Mouse (Mus musculus) embryonic facial prominence, embryonic 10.5 days (tissue): ENCODE data around the gene Gemin5. TPM values are rescaled to one million over a fixed set of nuclear protein-coding genes. Genes with fewer than 3 reads are reported as not detected.
"Not testable (repeated sequence)": the region's sequence is repeated elsewhere in the genome, so short reads cannot be mapped to it uniquely, and the experiment has no call there.

Experiments used
- DNase-seq: peaks from one replicate; pipeline ENCODE4 v3.0.0-alpha.2; 2017; ENCODE audit warnings: low spot score
- H3K27ac ChIP-seq: fragments of 300-500 bp; sonication (generic); replicated peaks from 2 replicates; pipeline ENCODE4 v1.5.1; 2016; ENCODE audit warnings: mild to moderate bottlenecking
- H3K27me3 ChIP-seq: fragments of 300-500 bp; sonication (generic); replicated peaks from 2 replicates; pipeline ENCODE4 v1.6.1; 2016; ENCODE audit warnings: low read depth, mild to moderate bottlenecking; ENCODE audit not compliant: poor library complexity, severe bottlenecking
- H3K36me3 ChIP-seq: fragments of 300-500 bp; sonication (generic); replicated peaks from 2 replicates; pipeline ENCODE4 v1.6.1; 2016; ENCODE audit warnings: mild to moderate bottlenecking, moderate library complexity
- H3K4me1 ChIP-seq: fragments of 300-500 bp; sonication (generic); 2 replicates; pipeline ENCODE4 v1.6.1; 2016
- H3K4me3 ChIP-seq: fragments of 300-500 bp; sonication (generic); 2 replicates; pipeline ENCODE4 v1.5.1; 2016; ENCODE audit warnings: mild to moderate bottlenecking, moderate library complexity
- H3K9me3 ChIP-seq: fragments of 300-500 bp; sonication (generic); 2 replicates; pipeline ENCODE4 v1.6.1; 2016; ENCODE audit warnings: mild to moderate bottlenecking
- WGBS: fragments of 180-500 bp; shearing (Covaris S2); methylation state at CpG from one replicate; pipeline ENCODE4 v1.1.7; 2016; 5-methylcytosine and 5-hydroxymethylcytosine counted together
- polyA plus RNA-seq: library from polyadenylated mRNA; unstranded; fragments of >200 nt; fragmentation: Nextera tagmentation; extraction: Ambion mirVana; gene quantifications from 2 replicates; pipeline ENCODE4 v1.2.1, GENCODE M21; 2016

The Gemin5 gene
- polyA plus RNA-seq, 1 experiment from 2014 or later: 39.6 TPM

- 8% methylated on average over 15 of the region's 15 CpGs for WGBS
- peak within 1 kb of the TSS; percentile 69 for H3K27ac ChIP-seq
- peak within 1 kb of the TSS; percentile 62 for H3K4me3 ChIP-seq
- H3K36me3 ChIP-seq, H3K9me3 ChIP-seq, H3K27me3 ChIP-seq: not testable (repeated sequence)
- H3K4me1 ChIP-seq: peaks cover 11% of the 10 kb centered on the region; the same call in 1 of the 2 replicates
- peak; percentile 53 for DNase-seq
Observed at GRCm38 (mm10) chr11:58199229-58200037, 31.1 kb upstream of the Gemin5 start, which contains the start of the genes Igtp and Irgm2. Gene Igtp, plus strand, starts transcription at chr11:58199556. Gene Irgm2, plus strand, starts transcription at chr11:58199618.

GRCm38 (mm10) chr11:58198663-58199062 is 30.3 kb upstream of the Gemin5 start:
- peak overlapping the region; percentile 62 for H3K4me3 ChIP-seq
- no peaks in the 10 kb centered on the region for H3K9me3 ChIP-seq
- H3K27ac ChIP-seq: no peak overlapping the region

DNA sequence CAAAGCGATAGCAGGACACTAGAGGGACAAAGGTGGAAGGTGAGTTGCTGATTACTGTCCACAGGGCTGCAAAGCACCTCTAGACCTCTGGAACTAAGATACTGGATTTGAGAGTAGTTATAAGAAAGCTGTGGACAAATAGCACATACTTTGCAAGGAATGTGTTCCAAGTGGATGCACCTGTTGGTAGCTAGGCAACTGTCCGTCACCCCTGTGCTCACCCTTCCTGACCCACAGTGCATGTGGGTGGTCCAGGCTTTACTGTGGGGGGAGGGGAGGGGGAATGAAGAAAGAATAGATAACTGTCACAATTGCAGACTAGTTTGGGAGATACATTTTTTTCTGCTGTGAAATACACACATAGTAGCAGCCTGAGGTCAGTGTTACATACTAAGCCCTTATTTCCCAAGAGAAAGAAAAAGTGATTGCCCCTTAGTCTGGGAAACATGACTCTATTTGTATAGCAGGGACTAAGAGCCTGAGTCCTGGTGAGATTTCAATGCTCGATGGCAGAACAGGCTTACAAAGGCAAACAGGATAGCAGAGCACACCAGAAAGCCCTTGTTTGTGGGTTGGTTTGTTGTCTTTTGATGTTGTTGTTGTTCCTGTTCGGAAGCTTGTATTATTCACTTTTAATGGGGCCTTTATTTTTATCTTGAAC is 25.7 kb upstream of the Gemin5 start:
- Histone ChIP-seq H3K4me3 (no peak overlapping the region), H3K27ac (no peak overlapping the region), H3K4me1 (peaks cover 11% of the 10 kb centered on the region), H3K36me3 (no peaks in the 10 kb centered on the region), H3K9me3 (no peaks in the 10 kb centered on the region), H3K27me3 (no peaks in the 10 kb centered on the region)
- DNase-seq: peak; percentile 45
- WGBS: 49% methylated on average over 4 of the region's 4 CpGs

More at GRCm38 (mm10) chr11:58198663-58199062, 30.3 kb upstream of the Gemin5 start:
- Histone ChIP-seq H3K36me3 (no peaks in the 10 kb centered on the region), H3K27me3 (no peaks in the 10 kb centered on the region), H3K4me1 (peaks cover 16% of the 10 kb centered on the region)
- no peak for DNase-seq
- 78% methylated on average over 4 of the region's 4 CpGs for WGBS

DNA sequence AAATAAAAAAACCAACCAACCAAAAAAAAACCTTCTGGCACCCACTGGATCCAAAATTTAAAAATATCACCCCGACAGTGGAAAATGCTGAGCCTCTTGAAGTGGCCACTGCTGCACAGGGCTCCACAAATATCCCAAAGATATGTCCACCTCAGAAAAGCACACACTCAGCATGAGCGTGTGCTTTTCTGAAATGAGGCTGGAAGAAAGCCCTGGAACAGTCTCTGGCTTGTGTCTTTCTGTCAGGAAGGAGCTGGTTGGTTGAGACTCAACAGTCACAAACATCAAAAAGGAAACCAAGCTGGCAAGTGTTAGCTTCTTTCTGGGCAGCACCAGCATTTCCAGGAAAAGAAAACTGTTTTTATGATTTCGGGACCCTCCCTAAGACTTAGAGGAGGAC is 25.0 kb upstream of the Gemin5 start:
- H3K4me1 ChIP-seq: peaks cover 8% of the 10 kb centered on the region
- no peaks in the 10 kb centered on the region for H3K27me3 ChIP-seq
- WGBS: 80% methylated on average over 3 of the region's 3 CpGs
- no peak overlapping the region for H3K4me3 ChIP-seq
- no peaks in the 10 kb centered on the region for H3K9me3 ChIP-seq
- H3K36me3 ChIP-seq: no peaks in the 10 kb centered on the region
- DNase-seq: no peak
- H3K27ac ChIP-seq: no peak overlapping the region

DNA sequence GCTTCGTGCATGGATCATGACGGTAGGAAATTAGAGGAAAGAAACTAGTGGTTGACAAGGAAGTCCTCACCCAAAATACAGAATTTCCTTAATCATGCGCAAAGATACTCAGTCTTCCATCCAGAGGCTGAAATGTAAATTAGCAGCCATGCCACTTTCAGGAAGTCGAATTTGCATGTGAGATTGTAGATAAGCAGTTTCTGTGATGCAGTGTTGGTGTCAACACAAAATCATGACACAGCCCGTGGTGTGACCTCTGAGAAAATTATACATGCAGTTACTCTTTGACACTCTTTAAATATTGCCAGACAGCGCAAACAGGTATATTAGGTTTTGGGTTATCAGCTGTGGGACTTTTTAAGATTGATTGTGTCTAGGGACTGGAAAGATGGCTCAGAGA is 21.3 kb upstream of the Gemin5 start:
- H3K27me3 ChIP-seq: no peaks in the 10 kb centered on the region
- no peaks in the 10 kb centered on the region for H3K9me3 ChIP-seq
- 91% methylated on average over 6 of the region's 6 CpGs for WGBS
- no peak overlapping the region for H3K27ac ChIP-seq
- H3K4me1 ChIP-seq: peaks cover 8% of the 10 kb centered on the region
- DNase-seq: no peak
- no peaks in the 10 kb centered on the region for H3K36me3 ChIP-seq
- no peak overlapping the region for H3K4me3 ChIP-seq

- peaks cover 28% of the 10 kb centered on the region for H3K36me3 ChIP-seq
- DNase-seq: no peak
- H3K27ac ChIP-seq: no peak overlapping the region
- WGBS: 93% methylated on average over 3 of the region's 3 CpGs
- H3K27me3 ChIP-seq: no peaks in the 10 kb centered on the region
- no peaks in the 10 kb centered on the region for H3K9me3 ChIP-seq
- no peak overlapping the region for H3K4me3 ChIP-seq
- H3K4me1 ChIP-seq: 0 out of 2 replicates have a peak, but pooled peaks cover 2% of the 10 kb centered on the region
Observed at GRCm38 (mm10) chr11:58183579-58183978, 15.2 kb upstream of the Gemin5 start.

GRCm38 (mm10) chr11:58180756-58181155 is 12.4 kb upstream of the Gemin5 start:
- Histone ChIP-seq H3K9me3 (no peaks in the 10 kb centered on the region), H3K4me1 (0 out of 2 replicates have a peak, but pooled peaks cover 2% of the 10 kb centered on the region), H3K27me3 (no peaks in the 10 kb centered on the region), H3K4me3 (no peak overlapping the region), H3K27ac (no peak overlapping the region), H3K36me3 (peaks cover 56% of the 10 kb centered on the region)
- no peak for DNase-seq
- 91% methylated on average over 7 of the region's 7 CpGs for WGBS

- WGBS: 91% methylated on average over 6 of the region's 6 CpGs
- not testable (repeated sequence) for H3K9me3 ChIP-seq, H3K4me3 ChIP-seq, H3K27me3 ChIP-seq, DNase-seq, H3K27ac ChIP-seq, H3K4me1 ChIP-seq
- H3K36me3 ChIP-seq: peaks cover 63% of the 10 kb centered on the region
Observed at GRCm38 (mm10) chr11:58179986-58180385, 11.6 kb upstream of the Gemin5 start.

DNA sequence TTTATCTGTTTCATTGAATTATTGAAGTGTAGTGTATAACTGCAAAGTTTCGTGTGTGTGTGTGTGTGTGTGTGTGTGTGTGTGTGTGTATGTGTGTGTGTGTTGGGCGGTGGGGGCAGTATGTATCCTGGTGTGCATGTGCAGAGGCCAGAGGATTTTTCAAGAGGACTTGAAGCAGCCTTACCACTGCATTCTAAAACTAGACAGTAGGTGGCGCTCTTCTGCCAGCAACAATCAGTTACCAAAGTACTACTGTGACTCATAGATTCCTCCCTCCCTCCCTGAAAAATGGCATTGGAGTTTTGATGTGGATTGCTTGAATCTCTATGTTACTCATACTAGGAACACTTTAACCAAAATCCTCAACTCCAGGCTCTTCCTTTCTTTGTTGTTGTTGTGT is 11.2 kb upstream of the Gemin5 start:
- H3K9me3 ChIP-seq: no peaks in the 10 kb centered on the region
- 24% methylated on average over 3 of the region's 3 CpGs for WGBS
- H3K27ac ChIP-seq: no peak overlapping the region
- no peaks in the 10 kb centered on the region for H3K27me3 ChIP-seq
- 0 out of 2 replicates have a peak, but pooled peaks cover 2% of the 10 kb centered on the region for H3K4me1 ChIP-seq
- H3K4me3 ChIP-seq: no peak overlapping the region
- DNase-seq: peak; percentile 72
- peaks cover 68% of the 10 kb centered on the region for H3K36me3 ChIP-seq

DNA sequence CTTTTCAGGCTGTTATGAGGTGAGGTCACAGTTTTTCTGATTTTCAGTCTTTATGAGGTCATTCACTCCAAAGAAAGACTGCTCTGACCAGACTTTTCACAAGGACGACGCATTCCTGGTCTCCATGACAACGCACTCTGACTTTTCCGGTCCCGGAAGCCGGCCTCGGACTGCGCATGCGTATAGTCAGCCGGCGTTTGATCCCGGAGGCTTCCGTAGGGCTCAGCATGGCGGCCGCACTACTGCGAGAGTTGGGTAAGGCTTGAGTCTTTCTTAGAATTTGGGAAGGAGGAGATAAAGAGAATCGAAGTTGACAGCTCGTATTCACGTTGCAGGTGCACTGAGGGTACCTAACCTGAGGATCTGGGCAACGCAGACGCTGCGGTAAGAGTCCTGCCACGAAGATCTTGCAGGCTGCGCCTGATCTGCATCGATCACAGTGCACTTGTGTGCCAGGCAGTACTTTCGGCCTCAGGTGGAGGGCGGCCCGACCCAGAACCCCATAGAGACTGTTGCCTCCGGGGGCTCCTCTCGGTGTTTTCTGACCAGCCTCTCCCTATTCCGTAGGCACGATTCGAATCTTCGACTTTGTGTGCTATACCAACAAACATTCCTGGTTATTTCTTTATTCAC is 3.2 kb upstream of the Gemin5 start, which contains the start of gene Mrpl22:
Gene Mrpl22 (plus strand): TSS at position 203 of the 633 bp plus-strand sequence.
- DNase-seq: peak; percentile 97
- Histone ChIP-seq H3K9me3 (no peaks in the 10 kb centered on the region), H3K27ac (peak within 1 kb of the TSS; percentile 88), H3K4me1 (peaks cover 23% of the 10 kb centered on the region), H3K36me3 (peaks cover 40% of the 10 kb centered on the region), H3K27me3 (no peaks in the 10 kb centered on the region), H3K4me3 (peak within 1 kb of the TSS; percentile 85)
- WGBS: under 1% methylated on average over 34 of the region's 34 CpGs

DNA sequence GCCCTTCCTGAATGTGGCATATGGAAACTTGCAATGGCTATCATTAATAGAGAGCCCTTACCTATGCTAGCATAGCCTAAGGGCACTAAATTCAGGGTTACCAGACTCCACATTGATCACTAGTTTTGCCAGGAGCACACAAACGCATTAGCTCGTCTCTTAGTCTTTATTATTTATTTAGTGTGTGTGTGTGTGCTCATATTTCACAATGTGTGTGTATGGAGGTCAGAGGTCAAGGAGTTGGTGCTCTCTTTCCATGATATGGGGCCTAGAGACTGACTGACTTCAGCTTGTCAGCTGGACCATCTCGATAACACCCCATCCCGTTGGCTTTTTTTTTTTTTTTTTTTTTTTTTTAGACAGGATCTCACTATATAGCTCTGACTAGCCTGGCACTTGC is 1.3 kb upstream of the Gemin5 start:
- DNase-seq: no peak
- Histone ChIP-seq H3K36me3 (peaks cover 40% of the 10 kb centered on the region), H3K27ac (no peak overlapping the region), H3K4me1 (peaks cover 23% of the 10 kb centered on the region), H3K9me3 (no peaks in the 10 kb centered on the region), H3K27me3 (no peaks in the 10 kb centered on the region), H3K4me3 (no peak overlapping the region)
- WGBS: 83% methylated on average over 4 of the region's 4 CpGs

GRCm38 (mm10) chr11:58167822-58168166 is 545 bp downstream of the Gemin5 start:
- H3K9me3 ChIP-seq: no peaks in the 10 kb centered on the region
- peak overlapping the region; percentile 87 for H3K27ac ChIP-seq
- no peaks in the 10 kb centered on the region for H3K27me3 ChIP-seq
- H3K4me1 ChIP-seq: peaks cover 23% of the 10 kb centered on the region
- WGBS: 0% methylated on average over 8 of the region's 8 CpGs
- no peak for DNase-seq
- H3K36me3 ChIP-seq: peaks cover 40% of the 10 kb centered on the region
- H3K4me3 ChIP-seq: peak overlapping the region; percentile 88
